Mouse (Mus musculus): ENCODE measurements around the gene Ugdh. TPM values are rescaled to one million over a fixed set of nuclear protein-coding genes. Genes with fewer than 3 reads are reported as not detected.
"Not testable (repeated sequence)": the region's sequence is repeated elsewhere in the genome, so short reads cannot be mapped to it uniquely, and the experiment has no call there.

Gene Ugdh
- 40.2 and 46.5 TPM in 2 replicates for polyA plus RNA-seq (2014; fragmentation: Nextera tagmentation; extraction: Ambion mirVana)

GRCm38 (mm10) chr5:65435806-65436561, at the start of gene Ugdh:
Gene Ugdh (minus strand): TSS chr5:65435949.
- Histone ChIP-seq H3K9ac (peak within 1 kb of the TSS; percentile 75), H3K9me3 (ENCODE audit: control insufficient read depth, low read length) (no peaks in the 10 kb centered on the region), H3K27me3 (ENCODE audit: control insufficient read depth, insufficient read depth, low read length) (no peaks in the 10 kb centered on the region), H3K4me2 (replicated peaks) (peak within 1 kb of the TSS; percentile 67), H3K27ac (peak within 1 kb of the TSS; percentile 76), H3K4me1 (replicated peaks; ENCODE audit: control insufficient read depth, insufficient read depth, low read length) (peaks cover 16% of the 10 kb centered on the region), H3K4me3 (replicated peaks; ENCODE audit: low read length) (peak within 1 kb of the TSS; percentile 77), H3K36me3 (replicated peaks; ENCODE audit: control insufficient read depth, insufficient read depth) (no peaks in the 10 kb centered on the region)
- ATAC-seq (ENCODE audit: low FRiP score) (peak; percentile 96), DNase-seq (ENCODE audit: low spot score) (peak; percentile 94)
- under 1% methylated on average over 51 of the region's 51 CpGs for WGBS

GRCm38 (mm10) chr5:65482996-65483395, 47.2 kb upstream of the Ugdh start:
- no peaks in the 10 kb centered on the region for H3K27me3 ChIP-seq (ENCODE audit: control insufficient read depth, insufficient read depth, low read length)
- DNase-seq (ENCODE audit: low spot score): no peak
- no peak overlapping the region for H3K9ac ChIP-seq
- H3K4me3 ChIP-seq (replicated peaks; ENCODE audit: low read length): no peak overlapping the region
- 87% methylated on average over 4 of the region's 4 CpGs for WGBS
- H3K4me2 ChIP-seq (replicated peaks): no peak overlapping the region
- H3K27ac ChIP-seq: no peak overlapping the region
- H3K9me3 ChIP-seq (ENCODE audit: control insufficient read depth, low read length): no peaks in the 10 kb centered on the region
- H3K4me1 ChIP-seq (replicated peaks; ENCODE audit: control insufficient read depth, insufficient read depth, low read length): no peaks in the 10 kb centered on the region
- H3K36me3 ChIP-seq (replicated peaks; ENCODE audit: control insufficient read depth, insufficient read depth): no peaks in the 10 kb centered on the region; the same call in 1 of the 2 replicates
- no peak for ATAC-seq (ENCODE audit: low FRiP score)

- H3K9ac ChIP-seq: no peak overlapping the region
- ATAC-seq (ENCODE audit: low FRiP score) (no peak), DNase-seq (ENCODE audit: low spot score) (no peak)
- H3K4me3 ChIP-seq (replicated peaks; ENCODE audit: low read length): no peak overlapping the region
- no peak overlapping the region for H3K4me2 ChIP-seq (replicated peaks)
- H3K4me1 ChIP-seq (replicated peaks; ENCODE audit: control insufficient read depth, insufficient read depth, low read length): no peaks in the 10 kb centered on the region
- WGBS: 86% methylated on average over 4 of the region's 4 CpGs
- H3K36me3 ChIP-seq (replicated peaks; ENCODE audit: control insufficient read depth, insufficient read depth): no peaks in the 10 kb centered on the region; the same call in 1 of the 2 replicates
- H3K9me3 ChIP-seq (ENCODE audit: control insufficient read depth, low read length): no peaks in the 10 kb centered on the region
- H3K27me3 ChIP-seq (ENCODE audit: control insufficient read depth, insufficient read depth, low read length): no peaks in the 10 kb centered on the region
- H3K27ac ChIP-seq: no peak overlapping the region
Observed at GRCm38 (mm10) chr5:65480511-65480910, 44.8 kb upstream of the Ugdh start.

GRCm38 (mm10) chr5:65479681-65480445, 44.1 kb upstream of the Ugdh start:
- ATAC-seq (ENCODE audit: low FRiP score): no peak
- H3K9ac ChIP-seq: no peak overlapping the region
- no peaks in the 10 kb centered on the region for H3K27me3 ChIP-seq (ENCODE audit: control insufficient read depth, insufficient read depth, low read length)
- 93% methylated on average over 9 of the region's 9 CpGs for WGBS
- no peaks in the 10 kb centered on the region for H3K9me3 ChIP-seq (ENCODE audit: control insufficient read depth, low read length)
- H3K36me3 ChIP-seq (replicated peaks; ENCODE audit: control insufficient read depth, insufficient read depth): no peaks in the 10 kb centered on the region; the same call in 1 of the 2 replicates
- no peaks in the 10 kb centered on the region for H3K4me1 ChIP-seq (replicated peaks; ENCODE audit: control insufficient read depth, insufficient read depth, low read length)
- DNase-seq (ENCODE audit: low spot score): no peak
- H3K4me3 ChIP-seq (replicated peaks; ENCODE audit: low read length): no peak overlapping the region
- H3K4me2 ChIP-seq (replicated peaks): no peak overlapping the region
- H3K27ac ChIP-seq: no peak overlapping the region

GRCm38 (mm10) chr5:65478224-65478623, 42.5 kb upstream of the Ugdh start:
- Histone ChIP-seq H3K27me3 (ENCODE audit: control insufficient read depth, insufficient read depth, low read length) (no peaks in the 10 kb centered on the region), H3K4me2 (replicated peaks) (no peak overlapping the region), H3K36me3 (replicated peaks; ENCODE audit: control insufficient read depth, insufficient read depth) (no peaks in the 10 kb centered on the region; the same call in 1 of the 2 replicates), H3K4me3 (replicated peaks; ENCODE audit: low read length) (no peak overlapping the region), H3K4me1 (replicated peaks; ENCODE audit: control insufficient read depth, insufficient read depth, low read length) (no peaks in the 10 kb centered on the region), H3K27ac (no peak overlapping the region), H3K9ac (no peak overlapping the region), H3K9me3 (ENCODE audit: control insufficient read depth, low read length) (no peaks in the 10 kb centered on the region)
- no peak for DNase-seq (ENCODE audit: low spot score)
- 66% methylated on average over 4 of the region's 4 CpGs for WGBS
- no peak for ATAC-seq (ENCODE audit: low FRiP score)

- H3K27me3 ChIP-seq (ENCODE audit: control insufficient read depth, insufficient read depth, low read length); H3K4me1 ChIP-seq (replicated peaks; ENCODE audit: control insufficient read depth, insufficient read depth, low read length); ATAC-seq (ENCODE audit: low FRiP score); H3K9ac ChIP-seq; H3K4me2 ChIP-seq (replicated peaks); DNase-seq (ENCODE audit: low spot score); H3K9me3 ChIP-seq (ENCODE audit: control insufficient read depth, low read length); H3K27ac ChIP-seq; H3K4me3 ChIP-seq (replicated peaks; ENCODE audit: low read length); H3K36me3 ChIP-seq (replicated peaks; ENCODE audit: control insufficient read depth, insufficient read depth): not testable (repeated sequence)
- 98% methylated on average over 4 of the region's 4 CpGs for WGBS
Observed at GRCm38 (mm10) chr5:65476739-65477138, 41.0 kb upstream of the Ugdh start.

- H3K27me3 ChIP-seq (ENCODE audit: control insufficient read depth, insufficient read depth, low read length): no peaks in the 10 kb centered on the region
- no peaks in the 10 kb centered on the region; the same call in 1 of the 2 replicates for H3K36me3 ChIP-seq (replicated peaks; ENCODE audit: control insufficient read depth, insufficient read depth)
- no peak overlapping the region for H3K4me2 ChIP-seq (replicated peaks)
- DNase-seq (ENCODE audit: low spot score): no peak
- no peaks in the 10 kb centered on the region for H3K4me1 ChIP-seq (replicated peaks; ENCODE audit: control insufficient read depth, insufficient read depth, low read length)
- no peak overlapping the region for H3K9ac ChIP-seq
- H3K4me3 ChIP-seq (replicated peaks; ENCODE audit: low read length): no peak overlapping the region
- 87% methylated on average over 2 of the region's 2 CpGs for WGBS
- H3K9me3 ChIP-seq (ENCODE audit: control insufficient read depth, low read length): no peaks in the 10 kb centered on the region
- no peak overlapping the region for H3K27ac ChIP-seq
- no peak for ATAC-seq (ENCODE audit: low FRiP score)
Observed at GRCm38 (mm10) chr5:65475806-65476205, 40.1 kb upstream of the Ugdh start.

GRCm38 (mm10) chr5:65469766-65470165, 34.0 kb upstream of the Ugdh start:
- 88% methylated on average over 6 of the region's 6 CpGs for WGBS
- Histone ChIP-seq H3K36me3 (replicated peaks; ENCODE audit: control insufficient read depth, insufficient read depth) (peaks cover 35% of the 10 kb centered on the region), H3K4me3 (replicated peaks; ENCODE audit: low read length) (no peak overlapping the region), H3K9me3 (ENCODE audit: control insufficient read depth, low read length) (no peaks in the 10 kb centered on the region), H3K4me1 (replicated peaks; ENCODE audit: control insufficient read depth, insufficient read depth, low read length) (no peaks in the 10 kb centered on the region), H3K27ac (no peak overlapping the region), H3K27me3 (ENCODE audit: control insufficient read depth, insufficient read depth, low read length) (no peaks in the 10 kb centered on the region), H3K9ac (no peak overlapping the region), H3K4me2 (replicated peaks) (no peak overlapping the region)
- ATAC-seq (ENCODE audit: low FRiP score) (no peak), DNase-seq (ENCODE audit: low spot score) (no peak)

- Histone ChIP-seq H3K9ac (no peak overlapping the region), H3K27ac (no peak overlapping the region), H3K27me3 (ENCODE audit: control insufficient read depth, insufficient read depth, low read length) (no peaks in the 10 kb centered on the region), H3K36me3 (replicated peaks; ENCODE audit: control insufficient read depth, insufficient read depth) (peaks cover 36% of the 10 kb centered on the region), H3K9me3 (ENCODE audit: control insufficient read depth, low read length) (no peaks in the 10 kb centered on the region), H3K4me1 (replicated peaks; ENCODE audit: control insufficient read depth, insufficient read depth, low read length) (no peaks in the 10 kb centered on the region), H3K4me3 (replicated peaks; ENCODE audit: low read length) (no peak overlapping the region), H3K4me2 (replicated peaks) (no peak overlapping the region)
- WGBS: 90% methylated on average over 3 of the region's 3 CpGs
- no peak for ATAC-seq (ENCODE audit: low FRiP score)
- no peak for DNase-seq (ENCODE audit: low spot score)
Observed at GRCm38 (mm10) chr5:65466911-65467310, 31.2 kb upstream of the Ugdh start.

All from hindbrain, embryonic 14.5 days (tissue).